Mouse (Mus musculus) cerebellum, adult 2 months (tissue): ENCODE measurements around the gene Jagn1.

Experiments
- CTCF ChIP-seq: fragments of 200-500 bp; IDR thresholded peaks from 2 replicates; pipeline ENCODE4 v1.5.1; 2011; ENCODE audit warnings: low read depth, mild to moderate bottlenecking, control low read depth, low read length, moderate library complexity, borderline replicate concordance; ENCODE audit not compliant: insufficient read depth
- POLR2A ChIP-seq: fragments of 200-500 bp; IDR thresholded peaks from 2 replicates; pipeline ENCODE4 v1.6.1; 2011; ENCODE audit warnings: low read length, control low read depth, borderline replicate concordance; ENCODE audit not compliant: insufficient read depth

DNA sequence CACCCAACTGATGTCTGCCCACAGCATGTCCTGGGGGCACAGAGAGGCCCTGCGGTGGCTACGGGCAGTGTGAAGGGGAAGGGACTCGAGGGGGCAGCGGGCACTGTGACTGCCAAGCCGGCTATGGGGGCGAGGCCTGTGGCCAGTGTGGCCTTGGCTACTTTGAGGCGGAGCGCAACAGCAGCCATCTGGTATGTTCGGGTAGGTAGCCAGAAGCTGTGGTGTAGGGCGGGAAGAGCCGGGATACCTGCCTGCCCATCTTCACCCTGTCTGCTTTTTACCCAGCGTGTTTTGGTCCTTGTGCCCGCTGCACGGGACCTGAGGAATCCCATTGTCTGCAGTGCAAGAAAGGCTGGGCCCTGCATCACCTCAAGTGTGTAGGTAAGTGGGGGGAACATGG, 47.0 kb downstream of the Jagn1 start:
- no peak for TF ChIP-seq CTCF
- no peak for TF ChIP-seq POLR2A
